Mouse (Mus musculus): ENCODE measurements at regions not wholly inside any gene's neighbourhood (a gene's known extent, or its start where the extent isn't known, plus 50 kb on each side); places are given as distances from the start of the nearest gene placed in this dataset.

- no peak for TF ChIP-seq CTCF (conservative IDR thresholded peaks at IDR 0.05; ENCODE audit: insufficient read depth, insufficient read length, low read depth, low read length)
- TF ChIP-seq POLR2A (IDR thresholded peaks at IDR 0.05; ENCODE audit: low read depth, low read length) = no peak
Measured at GRCm38 (mm10) chr9:101807249-101807648, 54.4 kb upstream of the 9630041A04Rik start.
